Mouse (Mus musculus) testis, adult 2 months (tissue): Measurements from ENCODE around the gene Ksr1.

Experiments used
- CTCF ChIP-seq: fragments of 200-500 bp; IDR thresholded peaks from 2 replicates; pipeline ENCODE4 v1.5.1; 2012; ENCODE audit warnings: low read depth, mild to moderate bottlenecking, inconsistent platforms, low read length, moderate library complexity; ENCODE audit not compliant: control insufficient read depth, insufficient read depth, insufficient replicate concordance
- POLR2A ChIP-seq: fragments of 200-500 bp; IDR thresholded peaks from 2 replicates; pipeline ENCODE4 v1.6.1; 2012; ENCODE audit warnings: low read depth, mild to moderate bottlenecking, inconsistent platforms, low read length, moderate library complexity; ENCODE audit not compliant: control insufficient read depth

GRCm38 (mm10) chr11:79003769-79004638 lies 142.2 kb downstream of the Ksr1 start:
- TF ChIP-seq POLR2A, result no peak
- TF ChIP-seq CTCF, result no peak
